Mouse (Mus musculus) hindbrain, embryonic 15.5 days (tissue): ENCODE measurements around the gene Trim30c. TPM values are rescaled to one million over a fixed set of nuclear protein-coding genes. Genes with fewer than 3 reads are reported as not detected.

Experiments
- polyA plus RNA-seq: library from polyadenylated mRNA; unstranded; fragments of >200 nt; fragmentation: Nextera tagmentation; extraction: Ambion mirVana; gene quantifications from 2 replicates; pipeline ENCODE4 v1.2.1, GENCODE M21; 2015

The Trim30c gene
- polyA plus RNA-seq, 1 experiment from 2014 or later = 0.17 TPM

Other genes starting within 250 kb of the Trim30c start
- not detected in 2 replicates for gene Olfm5, start 236.0 kb downstream of the Trim30c start, polyA plus RNA-seq
- gene Olfr648, start 217.4 kb downstream of the Trim30c start, polyA plus RNA-seq = 0.39 and 0.49 TPM in 2 replicates
- gene Olfr649, start 204.9 kb downstream of the Trim30c start, polyA plus RNA-seq = not detected in 2 replicates
- gene Trim6, start 182.0 kb downstream of the Trim30c start, polyA plus RNA-seq = 0.16 and 0.37 TPM in 2 replicates
- gene Trim34a, start 156.4 kb downstream of the Trim30c start, polyA plus RNA-seq = 0.91 and 1.2 TPM in 2 replicates
- 0.10 and 0.17 TPM in 2 replicates for gene Trim5, start 112.7 kb downstream of the Trim30c start, polyA plus RNA-seq
- 1.9 TPM in 2 replicates for gene Trim12a, start 85.4 kb downstream of the Trim30c start, polyA plus RNA-seq
- gene Trim34b, start 71.4 kb downstream of the Trim30c start, polyA plus RNA-seq = not detected in 2 replicates
- 1.3 and 1.6 TPM in 2 replicates for gene Trim12c, start 47.5 kb downstream of the Trim30c start, polyA plus RNA-seq
- 0.13 TPM in 1 of 2 replicates, not detected in the other for gene Trim30b, start 31.0 kb downstream of the Trim30c start, polyA plus RNA-seq
- gene Trim30a, start 64.4 kb upstream of the Trim30c start, polyA plus RNA-seq = 0.41 and 0.94 TPM in 2 replicates
- gene Trim30d, start 107.0 kb upstream of the Trim30c start, polyA plus RNA-seq = 0.31 and 0.68 TPM in 2 replicates
- not detected in 2 replicates for gene Olfr651, start 149.3 kb upstream of the Trim30c start, polyA plus RNA-seq
- 0.05 TPM in 1 of 2 replicates, not detected in the other for gene Olfr652, start 160.1 kb upstream of the Trim30c start, polyA plus RNA-seq
- 0.04 TPM in 1 of 2 replicates, not detected in the other for gene Olfr653, start 176.5 kb upstream of the Trim30c start, polyA plus RNA-seq
- 0.07 TPM in 1 of 2 replicates, not detected in the other for gene Olfr654, start 186.2 kb upstream of the Trim30c start, polyA plus RNA-seq
- gene Olfr655, start 200.9 kb upstream of the Trim30c start, polyA plus RNA-seq = 0.12 TPM in 1 of 2 replicates, not detected in the other
- gene Olfr656, start 213.1 kb upstream of the Trim30c start, polyA plus RNA-seq = not detected in 2 replicates
- not detected in 2 replicates for gene Olfr657, start 224.0 kb upstream of the Trim30c start, polyA plus RNA-seq
- 0.13 and 0.27 TPM in 2 replicates for gene Olfr658, start 246.5 kb upstream of the Trim30c start, polyA plus RNA-seq